Mouse (Mus musculus) forebrain, embryonic 10.5 days (tissue): Measurements from ENCODE around the gene Cox6a2. TPM values are rescaled to one million over a fixed set of nuclear protein-coding genes. Genes with fewer than 3 reads are reported as not detected.

Experiments used
- DNase-seq: peaks from one replicate; pipeline ENCODE4 v3.0.0-alpha.2; 2017; ENCODE audit warnings: low spot score; ENCODE audit errors: extremely low spot score
- H3K27ac ChIP-seq: fragments of 300-500 bp; sonication (generic); 2 replicates; pipeline ENCODE4 v1.5.1; 2016; ENCODE audit warnings: mild to moderate bottlenecking
- H3K27me3 ChIP-seq: fragments of 300-500 bp; sonication (generic); 2 replicates; pipeline ENCODE4 v1.6.1; 2016; ENCODE audit warnings: mild to moderate bottlenecking; ENCODE audit not compliant: poor library complexity, severe bottlenecking
- H3K36me3 ChIP-seq: fragments of 300-500 bp; sonication (generic); replicated peaks from 2 replicates; pipeline ENCODE4 v1.6.1; 2016; ENCODE audit warnings: mild to moderate bottlenecking, moderate library complexity
- H3K4me1 ChIP-seq: fragments of 300-500 bp; sonication (generic); 2 replicates; pipeline ENCODE4 v1.6.1; 2016
- H3K4me3 ChIP-seq: fragments of 300-500 bp; sonication (generic); 2 replicates; pipeline ENCODE4 v1.5.1; 2016; ENCODE audit warnings: mild to moderate bottlenecking, moderate library complexity
- H3K9me3 ChIP-seq: fragments of 300-500 bp; sonication (generic); 2 replicates; pipeline ENCODE4 v1.6.1; 2016; ENCODE audit warnings: mild to moderate bottlenecking, moderate library complexity
- WGBS: fragments of 180-500 bp; shearing (Covaris S2); methylation state at CpG from one replicate; pipeline ENCODE4 v1.1.7; 2016; 5-methylcytosine and 5-hydroxymethylcytosine counted together
- polyA plus RNA-seq: library from polyadenylated mRNA; unstranded; fragments of >200 nt; fragmentation: Nextera tagmentation; extraction: Ambion mirVana; gene quantifications from 2 replicates; pipeline ENCODE4 v1.2.1, GENCODE M21; 2016

The Cox6a2 gene
- polyA plus RNA-seq, 1 experiment from 2014 or later: not detected

DNA sequence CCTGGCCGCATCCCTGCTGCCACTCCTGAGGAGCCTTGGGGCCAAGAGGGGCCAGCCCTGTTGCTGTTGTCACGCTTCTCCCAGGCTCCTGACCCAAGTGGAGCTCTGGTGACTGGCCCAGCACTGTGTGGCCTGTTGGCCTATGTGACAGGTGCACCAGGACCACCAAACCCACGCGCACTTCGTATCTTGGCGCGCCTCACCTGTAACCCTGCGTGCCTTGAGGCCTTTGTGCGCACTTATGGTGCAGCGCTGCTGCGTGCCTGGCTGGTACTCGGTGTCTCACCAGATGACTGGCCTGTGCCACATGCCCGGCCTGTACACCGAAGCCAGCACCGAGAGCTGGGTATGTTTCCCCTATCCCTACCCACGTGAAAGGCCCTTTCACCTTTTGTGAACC, 36.1 kb upstream of the Cox6a2 start:
- H3K9me3 ChIP-seq: no peaks in the 10 kb centered on the region
- no peak overlapping the region for H3K27ac ChIP-seq
- whole genome bisulfite sequencing: 96% methylated on average over 16 of the region's 16 CpGs
- peaks cover 54% of the 10 kb centered on the region for H3K4me1 ChIP-seq
- DNase-seq: no peak
- H3K27me3 ChIP-seq: peaks cover 26% of the 10 kb centered on the region
- no peak overlapping the region for H3K4me3 ChIP-seq
- peaks cover 58% of the 10 kb centered on the region for H3K36me3 ChIP-seq

DNA sequence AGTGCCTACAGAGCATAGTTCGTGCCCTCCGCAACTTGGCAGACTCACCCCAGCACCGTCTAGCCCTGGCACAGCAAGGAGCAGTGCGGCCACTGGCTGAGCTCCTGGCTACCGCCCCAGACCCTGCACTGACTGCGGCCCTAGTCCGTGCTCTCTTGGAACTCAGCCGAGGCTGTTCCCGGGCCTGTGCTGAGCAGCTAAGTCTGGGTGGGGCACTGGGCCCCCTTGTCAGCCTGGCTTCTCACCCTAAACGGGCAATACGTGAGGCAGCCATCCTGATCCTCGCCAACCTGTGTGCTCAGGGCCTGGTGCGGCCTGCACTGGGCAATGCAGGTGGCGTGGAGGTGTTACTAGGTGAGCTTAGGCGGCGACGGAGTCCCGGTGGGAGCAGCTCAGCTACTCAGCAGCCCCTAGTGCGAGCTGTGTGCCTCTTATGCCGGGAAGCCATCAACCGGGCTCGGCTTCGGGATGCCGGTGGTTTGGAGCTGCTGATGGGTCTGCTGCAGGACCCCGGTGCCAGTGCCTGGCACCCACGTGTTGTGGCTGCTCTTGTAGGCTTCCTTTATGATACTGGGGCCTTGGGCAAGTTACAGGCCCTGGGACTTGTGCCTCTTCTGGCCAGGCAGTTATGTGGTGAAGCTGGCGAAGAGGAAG, 34.1 kb upstream of the Cox6a2 start:
- WGBS: 93% methylated on average over 27 of the region's 27 CpGs
- H3K36me3 ChIP-seq: peaks cover 68% of the 10 kb centered on the region
- H3K4me1 ChIP-seq: peaks cover 47% of the 10 kb centered on the region
- no peak overlapping the region for H3K4me3 ChIP-seq
- DNase-seq: no peak
- 0 out of 2 replicates have a peak overlapping the region, but pooled peaks have one; percentile 44 for H3K27ac ChIP-seq
- peaks cover 12% of the 10 kb centered on the region for H3K27me3 ChIP-seq
- H3K9me3 ChIP-seq: no peaks in the 10 kb centered on the region

DNA sequence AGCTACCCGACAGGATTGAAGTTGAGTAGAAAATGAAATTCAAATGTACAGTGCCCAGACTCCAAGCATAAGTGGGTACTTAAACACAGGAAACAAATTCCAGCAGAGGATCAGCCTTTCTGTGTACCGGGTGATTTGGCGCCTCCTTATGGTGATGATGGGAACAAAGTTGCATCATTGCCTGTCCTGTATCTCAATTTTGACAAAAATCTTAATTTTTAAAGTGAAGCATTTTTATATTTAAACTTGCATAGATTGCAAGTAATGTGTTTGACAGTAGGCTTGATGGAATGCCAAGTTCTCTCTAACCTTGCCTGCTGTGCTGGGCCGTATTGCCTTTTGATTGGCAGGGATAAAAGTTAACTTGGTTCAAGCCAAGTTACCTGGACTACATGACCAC, 32.8 kb upstream of the Cox6a2 start:
- Histone ChIP-seq H3K4me3 (peak overlapping the region; percentile 76), H3K36me3 (peaks cover 56% of the 10 kb centered on the region), H3K27ac (peak overlapping the region; percentile 98), H3K27me3 (0 out of 2 replicates have a peak, but pooled peaks cover under 1% of the 10 kb centered on the region), H3K9me3 (no peaks in the 10 kb centered on the region), H3K4me1 (peaks cover 41% of the 10 kb centered on the region)
- WGBS: 31% methylated on average over 4 of the region's 4 CpGs
- no peak for DNase-seq

DNA sequence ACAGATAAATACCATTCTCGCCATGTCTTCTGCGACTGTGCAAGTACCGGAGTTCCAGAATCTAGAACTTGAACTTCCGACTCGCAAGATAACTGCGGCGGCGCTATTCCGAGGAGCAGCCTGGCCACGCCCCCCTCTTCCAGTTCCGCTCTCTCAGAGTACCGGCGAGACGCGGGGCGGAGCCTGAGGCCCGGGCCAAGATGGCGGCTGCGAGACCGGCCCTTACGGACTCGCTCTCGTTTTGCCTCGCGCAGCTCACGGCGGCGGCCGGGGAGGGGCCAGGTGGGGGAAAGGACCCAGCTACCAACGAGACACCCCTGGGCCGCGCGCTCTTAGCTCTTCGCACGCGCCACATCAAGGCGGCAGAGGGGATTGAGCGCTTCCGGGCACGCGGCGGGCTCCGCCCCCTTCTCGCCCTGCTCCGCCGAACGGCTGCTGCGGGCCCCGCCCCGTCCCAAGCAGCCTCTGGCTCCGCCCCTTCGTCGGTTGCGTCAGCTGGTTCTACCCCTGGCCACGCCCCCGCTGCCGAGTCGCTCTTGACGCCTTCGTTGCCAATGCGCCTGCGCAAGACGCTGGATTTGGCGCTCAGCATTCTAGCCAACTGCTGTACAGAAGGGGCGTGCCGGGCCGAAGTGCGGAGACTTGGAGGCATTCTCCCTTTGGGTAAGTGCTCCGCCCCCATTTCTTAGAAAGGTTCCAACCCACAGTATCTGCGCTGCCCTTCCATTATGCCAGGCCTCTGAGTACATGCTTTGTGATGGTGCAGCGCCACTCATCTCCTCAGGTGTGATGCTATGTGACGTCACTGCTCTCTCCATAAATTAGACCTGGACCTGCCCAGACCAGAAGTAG, 32.0 kb upstream of the Cox6a2 start, which contains the start of gene 9130023H24Rik:
Gene 9130023H24Rik, minus strand, starts transcription at position 105 of the 852 bp plus-strand sequence.
- Histone ChIP-seq H3K36me3 (peaks cover 51% of the 10 kb centered on the region), H3K9me3 (no peaks in the 10 kb centered on the region), H3K4me1 (peaks cover 36% of the 10 kb centered on the region), H3K27me3 (no peaks in the 10 kb centered on the region), H3K27ac (peak within 1 kb of the TSS; percentile 98), H3K4me3 (peak within 1 kb of the TSS; percentile 76)
- peak; percentile 100 for DNase-seq
- WGBS: under 1% methylated on average over 72 of the region's 72 CpGs

DNA sequence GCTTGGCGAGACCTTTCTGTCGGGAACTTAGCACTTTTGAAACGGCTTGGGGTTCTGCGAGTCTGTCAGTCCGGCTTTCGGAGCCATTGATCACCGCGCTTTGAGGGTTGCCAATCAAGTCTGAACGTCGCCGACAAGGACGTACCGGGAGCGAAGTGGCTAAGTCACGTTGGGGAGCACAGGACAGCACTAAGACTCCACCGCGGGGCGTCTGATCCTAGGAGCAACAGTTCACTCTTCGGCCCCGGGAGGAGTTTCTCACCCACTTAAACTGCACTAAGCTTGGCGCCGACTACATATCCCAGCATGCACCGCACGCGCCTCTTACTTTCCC, 31.4 kb upstream of the Cox6a2 start:
- H3K4me1 ChIP-seq: peaks cover 35% of the 10 kb centered on the region
- no peaks in the 10 kb centered on the region for H3K27me3 ChIP-seq
- no peaks in the 10 kb centered on the region for H3K9me3 ChIP-seq
- under 1% methylated on average over 25 of the region's 25 CpGs for WGBS
- H3K36me3 ChIP-seq: peaks cover 45% of the 10 kb centered on the region
- peak overlapping the region; percentile 98 for H3K27ac ChIP-seq
- H3K4me3 ChIP-seq: peak overlapping the region; percentile 76
- DNase-seq: no peak

DNA sequence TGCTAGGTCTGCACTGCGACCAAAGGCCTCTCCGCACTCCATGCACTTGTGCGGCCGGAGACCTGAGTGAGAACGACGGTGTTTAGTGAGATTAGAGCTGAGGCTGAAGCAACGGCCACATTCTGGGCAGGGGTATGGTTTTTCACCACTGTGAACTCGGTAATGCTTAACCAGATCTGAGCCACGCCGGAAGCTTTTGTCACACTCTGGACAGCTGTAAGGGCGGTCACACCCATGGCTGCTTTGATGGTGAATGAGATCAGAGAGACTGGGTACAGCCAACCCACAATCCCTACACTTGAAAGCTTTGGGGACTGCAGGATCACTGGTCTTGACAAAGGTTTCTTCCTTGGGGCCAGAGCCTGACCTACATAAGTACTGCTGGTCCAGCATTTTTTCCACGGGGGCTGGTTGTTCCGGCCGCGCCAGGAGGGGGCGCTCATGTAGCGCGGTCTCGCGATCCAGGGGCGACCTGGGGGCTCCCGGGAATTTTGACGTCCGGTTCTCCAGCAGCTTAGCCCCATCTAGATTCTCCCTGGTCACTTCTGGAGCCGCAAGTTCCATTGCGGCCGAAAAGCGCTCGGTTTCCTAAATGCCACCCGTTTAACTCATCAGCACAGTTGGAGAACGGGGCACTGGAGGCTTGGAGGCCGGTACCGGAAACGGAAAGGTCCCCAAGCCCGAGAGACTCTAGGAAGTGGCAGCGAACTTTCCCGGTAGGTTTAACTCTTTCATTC, 30.8 kb upstream of the Cox6a2 start, which contains the start of gene Armc5:
Gene Armc5, plus strand, starts transcription at position 487 of the 737 bp plus-strand sequence.
- peak; percentile 84 for DNase-seq
- 26% methylated on average over 37 of the region's 37 CpGs for whole genome bisulfite sequencing
- peak within 1 kb of the TSS; percentile 98 for H3K27ac ChIP-seq
- no peaks in the 10 kb centered on the region for H3K9me3 ChIP-seq
- H3K36me3 ChIP-seq: peaks cover 40% of the 10 kb centered on the region
- peaks cover 35% of the 10 kb centered on the region for H3K4me1 ChIP-seq
- peak within 1 kb of the TSS; percentile 76 for H3K4me3 ChIP-seq
- H3K27me3 ChIP-seq: no peaks in the 10 kb centered on the region

DNA sequence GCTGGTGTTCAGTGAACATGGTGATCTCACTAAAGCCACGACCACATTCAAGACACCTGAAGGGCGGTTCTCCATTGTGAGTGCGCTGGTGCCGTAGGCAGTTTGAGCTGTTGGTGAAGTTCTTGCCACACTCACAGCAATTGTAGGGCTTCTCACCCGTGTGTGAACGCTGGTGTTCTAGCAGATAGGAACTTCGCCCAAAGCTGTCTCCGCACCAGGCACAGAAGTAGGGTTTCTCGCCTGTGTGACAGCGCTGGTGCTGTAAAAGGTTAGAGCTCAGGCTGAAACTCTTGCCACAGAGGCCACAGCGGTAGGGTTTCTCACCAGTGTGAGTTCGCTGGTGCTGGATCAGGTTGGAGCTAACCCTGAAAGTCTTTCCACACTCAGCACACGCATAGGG, 30.2 kb upstream of the Cox6a2 start:
- Histone ChIP-seq H3K27me3 (no peaks in the 10 kb centered on the region), H3K4me1 (peaks cover 35% of the 10 kb centered on the region), H3K36me3 (peaks cover 34% of the 10 kb centered on the region), H3K27ac (no peak overlapping the region), H3K9me3 (no peaks in the 10 kb centered on the region), H3K4me3 (peak overlapping the region; percentile 76; the same call in 1 of the 2 replicates)
- 93% methylated on average over 13 of the region's 13 CpGs for WGBS
- no peak for DNase-seq

DNA sequence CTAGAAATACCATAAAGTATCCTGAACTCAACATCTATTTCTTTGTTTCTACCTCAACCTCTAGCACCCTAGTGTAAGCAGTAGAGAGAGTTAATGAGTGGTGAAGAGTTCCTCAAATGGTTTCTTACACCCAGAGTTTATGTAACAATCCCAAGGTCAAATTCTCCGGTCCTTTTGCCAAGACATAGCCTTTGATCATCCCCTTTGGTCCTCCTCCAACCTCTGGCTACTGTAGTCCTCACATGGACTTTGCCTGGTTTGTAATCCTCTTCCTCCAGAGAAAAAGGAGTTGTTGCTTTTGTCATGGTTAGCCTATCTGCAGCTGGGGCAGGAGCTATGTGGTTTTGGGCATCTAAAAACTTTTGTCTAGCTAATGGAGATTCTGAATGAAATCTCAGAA, 29.3 kb upstream of the Cox6a2 start:
- no peak for DNase-seq
- Histone ChIP-seq H3K36me3 (peaks cover 24% of the 10 kb centered on the region), H3K27me3 (no peaks in the 10 kb centered on the region), H3K4me1 (peaks cover 31% of the 10 kb centered on the region), H3K27ac (no peak overlapping the region), H3K4me3 (no peak overlapping the region), H3K9me3 (no peaks in the 10 kb centered on the region)
- WGBS: 100% methylated on average over 1 of the region's 1 CpGs

DNA sequence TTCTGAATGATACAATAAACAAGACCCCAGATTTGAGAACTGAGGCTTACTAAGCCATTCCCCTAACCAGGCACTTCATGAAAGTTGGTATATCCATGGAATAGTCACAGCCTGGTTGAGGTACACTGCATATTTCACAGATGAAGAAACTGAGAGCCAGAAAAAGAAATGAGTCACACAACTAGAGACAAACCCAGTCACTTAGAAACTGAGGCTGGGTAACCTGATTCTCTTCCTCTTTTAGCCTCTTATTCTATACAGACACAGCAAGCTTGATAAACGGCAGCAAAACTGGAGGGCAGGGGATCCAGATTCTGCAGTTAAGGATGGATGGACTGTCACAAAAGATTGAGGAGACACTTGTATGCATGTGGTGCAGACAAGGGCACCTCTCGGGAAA, 28.6 kb upstream of the Cox6a2 start:
- Histone ChIP-seq H3K27me3 (no peaks in the 10 kb centered on the region), H3K36me3 (peaks cover 18% of the 10 kb centered on the region), H3K27ac (no peak overlapping the region), H3K4me3 (no peak overlapping the region), H3K9me3 (no peaks in the 10 kb centered on the region), H3K4me1 (peaks cover 26% of the 10 kb centered on the region)
- 90% methylated on average over 2 of the region's 2 CpGs for WGBS
- no peak for DNase-seq

DNA sequence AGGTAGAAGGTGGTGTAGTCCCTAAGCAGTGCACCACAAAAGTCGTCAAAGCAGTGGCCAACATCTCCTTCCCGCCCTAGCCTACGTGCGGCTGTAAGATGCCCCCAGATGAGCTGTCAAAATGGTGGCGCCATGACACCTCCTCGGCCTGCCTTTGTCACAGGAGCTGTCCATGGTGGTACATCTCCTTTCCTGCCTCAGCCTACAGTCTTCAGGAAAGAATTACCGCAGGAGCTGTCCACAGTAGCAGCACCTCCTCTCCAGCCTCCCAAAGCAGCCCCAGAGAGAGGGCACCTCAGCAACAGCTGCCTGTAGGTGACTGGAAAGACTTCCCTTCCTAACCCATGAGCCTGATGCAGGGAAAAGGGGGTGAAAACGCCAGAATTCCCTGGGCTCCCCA, 25.6 kb upstream of the Cox6a2 start:
- no peaks in the 10 kb centered on the region for H3K9me3 ChIP-seq
- H3K4me1 ChIP-seq: peaks cover 5% of the 10 kb centered on the region
- no peak overlapping the region for H3K27ac ChIP-seq
- DNase-seq: no peak
- no peak overlapping the region for H3K4me3 ChIP-seq
- no peaks in the 10 kb centered on the region for H3K27me3 ChIP-seq
- H3K36me3 ChIP-seq: peaks cover 15% of the 10 kb centered on the region
- WGBS: 47% methylated on average over 8 of the region's 8 CpGs

DNA sequence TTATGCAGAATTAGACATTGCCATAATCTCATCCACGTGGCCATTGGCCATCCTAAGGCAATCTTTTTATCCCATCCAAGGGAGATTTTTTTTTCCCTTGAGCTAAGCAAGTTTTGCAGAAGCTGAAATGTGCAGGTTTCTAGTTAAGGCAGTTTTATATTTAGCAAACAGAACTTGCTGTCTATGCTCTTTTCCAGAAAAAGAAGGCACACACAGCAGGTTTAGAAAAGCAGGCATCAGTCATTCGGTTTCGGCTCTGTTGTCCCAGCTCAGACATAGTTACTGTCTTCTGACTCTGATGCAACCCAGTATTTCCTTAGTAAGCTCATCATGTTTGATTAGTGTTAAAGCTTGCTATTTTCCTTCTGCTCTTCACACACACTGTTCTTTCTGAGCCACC, 14.7 kb upstream of the Cox6a2 start:
- H3K36me3 ChIP-seq: no peaks in the 10 kb centered on the region
- H3K9me3 ChIP-seq: no peaks in the 10 kb centered on the region
- H3K27me3 ChIP-seq: no peaks in the 10 kb centered on the region
- DNase-seq: no peak
- H3K4me3 ChIP-seq: no peak overlapping the region
- no peaks in the 10 kb centered on the region for H3K4me1 ChIP-seq
- 85% methylated on average over 3 of the region's 3 CpGs for WGBS
- no peak overlapping the region for H3K27ac ChIP-seq

DNA sequence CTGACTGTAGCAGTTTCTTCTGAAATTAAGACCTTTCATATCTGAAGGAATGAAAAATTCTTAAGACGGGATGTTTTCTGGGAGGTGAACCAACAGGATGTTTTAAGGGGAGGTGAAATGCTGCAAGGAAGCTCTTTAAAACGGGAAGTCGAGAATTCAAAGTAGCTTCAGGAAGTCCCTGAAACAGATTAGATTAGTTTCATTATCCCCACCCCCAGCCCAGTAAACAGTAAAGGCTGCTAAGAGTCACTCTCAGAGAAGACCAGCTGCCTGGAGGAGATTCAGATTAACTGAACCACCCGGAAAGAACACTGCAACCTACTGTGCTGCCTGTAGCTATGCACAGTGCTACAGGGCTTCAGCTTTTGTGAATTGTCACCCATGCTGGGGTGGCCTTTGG, 13.8 kb upstream of the Cox6a2 start:
- Histone ChIP-seq H3K4me3 (no peak overlapping the region), H3K36me3 (no peaks in the 10 kb centered on the region), H3K27ac (no peak overlapping the region), H3K27me3 (no peaks in the 10 kb centered on the region), H3K4me1 (no peaks in the 10 kb centered on the region), H3K9me3 (no peaks in the 10 kb centered on the region)
- no peak for DNase-seq
- WGBS: 84% methylated on average over 4 of the region's 4 CpGs
